Mouse (Mus musculus): Measurements from ENCODE around the gene Raver1.
"Not testable (repeated sequence)": the region's sequence is repeated elsewhere in the genome, so short reads cannot be mapped to it uniquely, and the experiment has no call there.

The Raver1 gene

GRCm38 (mm10) chr9:21105760-21106564 lies 14.2 kb upstream of the Raver1 start:
- DNase-seq = no peak

DNA sequence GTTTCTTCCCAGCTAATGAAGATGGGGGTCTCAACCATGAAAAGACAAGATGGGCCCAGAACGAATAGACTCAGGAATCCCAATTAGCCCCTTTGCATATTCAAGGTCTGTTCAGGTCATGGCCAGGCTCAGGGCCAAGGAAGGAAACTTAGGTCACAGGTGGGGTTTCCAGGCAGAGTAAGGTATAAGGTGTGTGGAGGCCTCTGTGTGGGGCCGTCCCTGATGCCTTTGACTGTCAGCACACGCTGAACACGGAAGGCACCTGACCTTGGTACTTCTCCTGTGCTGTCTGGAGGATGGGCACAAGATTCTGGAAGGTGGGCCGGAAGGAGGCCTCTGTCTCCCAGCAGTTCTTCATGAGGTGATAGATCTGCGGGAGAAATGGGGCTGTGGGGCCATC lies 13.0 kb upstream of the Raver1 start:
- no peak for DNase-seq

- no peak for DNase-seq
These were observed 10.3 kb upstream of the Raver1 start for GRCm38 (mm10) chr9:21102076-21102475.

- DNase-seq = no peak
These were observed 8.8 kb upstream of the Raver1 start for GRCm38 (mm10) chr9:21100447-21101161.

- no peak for DNase-seq
These were observed 6.0 kb upstream of the Raver1 start for GRCm38 (mm10) chr9:21097793-21098192.

- no peak for DNase-seq
These were observed 4.2 kb upstream of the Raver1 start for GRCm38 (mm10) chr9:21095958-21096357.

DNA sequence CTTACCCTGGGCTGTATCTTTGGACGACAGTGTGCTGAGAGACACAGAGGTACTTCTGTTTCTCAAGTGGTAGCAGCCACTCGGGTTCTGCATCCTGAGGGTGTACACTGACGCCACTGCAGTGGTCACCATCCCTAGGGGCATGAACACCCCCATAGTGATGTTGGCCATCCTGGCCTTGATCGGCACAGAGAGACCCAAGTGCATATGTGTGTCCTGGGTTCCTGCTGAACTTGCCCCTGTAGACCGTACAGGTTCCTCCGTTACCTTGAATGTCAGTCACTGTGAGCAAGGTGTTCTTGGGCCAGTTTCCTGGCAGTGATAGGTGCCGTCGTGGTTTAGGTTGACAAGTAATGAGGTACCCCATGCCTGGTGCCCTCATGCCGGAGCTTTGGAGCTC lies 1.6 kb upstream of the Raver1 start:
- DNase-seq = no peak

GRCm38 (mm10) chr9:21090972-21091706 lies 669 bp downstream of the Raver1 start:
- DNase-seq = no peak

DNA sequence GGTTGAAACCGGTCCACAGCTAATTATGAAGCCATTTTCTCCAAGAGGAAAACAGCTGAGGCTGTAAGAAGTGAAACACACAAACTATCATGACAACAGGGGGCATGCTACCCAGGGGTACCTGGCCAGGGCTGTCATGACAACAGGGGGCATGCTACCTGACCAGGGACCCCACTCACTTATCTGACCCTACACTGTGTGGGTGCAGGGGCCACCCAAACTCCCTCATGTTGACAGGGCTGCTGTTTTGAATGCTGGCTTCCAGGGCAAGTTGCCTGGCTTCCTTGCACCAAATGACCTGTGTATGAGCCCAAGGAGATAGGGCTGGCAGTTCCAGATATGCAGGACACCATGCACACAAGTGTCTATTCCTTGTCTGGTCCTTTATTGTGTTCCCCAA lies 1.3 kb downstream of the Raver1 start:
- no peak for DNase-seq

- no peak for DNase-seq
These were observed 8.5 kb downstream of the Raver1 start for GRCm38 (mm10) chr9:21083324-21083723.

- no peak for DNase-seq
These were observed 10.7 kb downstream of the Raver1 start for GRCm38 (mm10) chr9:21081127-21081526.

DNA sequence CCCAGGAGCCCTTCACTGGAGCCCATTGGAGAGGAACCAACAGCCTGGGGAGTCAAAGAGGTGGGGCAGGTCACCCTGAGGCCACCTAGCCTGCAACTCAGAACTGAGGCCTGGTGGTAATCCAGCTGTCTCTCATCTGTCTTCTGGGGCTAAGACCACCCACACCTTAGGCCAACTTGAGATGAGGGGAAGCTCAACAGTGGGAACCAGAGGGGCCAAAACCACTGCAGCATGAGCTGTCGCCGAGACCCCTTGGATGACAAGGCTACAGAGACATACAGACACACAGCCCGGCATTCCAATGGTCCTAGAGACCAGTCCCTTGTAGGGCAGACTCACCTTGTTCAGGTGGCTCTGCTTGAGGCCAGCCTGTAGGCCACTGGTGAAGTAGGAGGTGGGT lies 16.2 kb downstream of the Raver1 start:
- DNase-seq = no peak

GRCm38 (mm10) chr9:21074173-21074572 lies 17.6 kb downstream of the Raver1 start:
- no peak for DNase-seq

DNA sequence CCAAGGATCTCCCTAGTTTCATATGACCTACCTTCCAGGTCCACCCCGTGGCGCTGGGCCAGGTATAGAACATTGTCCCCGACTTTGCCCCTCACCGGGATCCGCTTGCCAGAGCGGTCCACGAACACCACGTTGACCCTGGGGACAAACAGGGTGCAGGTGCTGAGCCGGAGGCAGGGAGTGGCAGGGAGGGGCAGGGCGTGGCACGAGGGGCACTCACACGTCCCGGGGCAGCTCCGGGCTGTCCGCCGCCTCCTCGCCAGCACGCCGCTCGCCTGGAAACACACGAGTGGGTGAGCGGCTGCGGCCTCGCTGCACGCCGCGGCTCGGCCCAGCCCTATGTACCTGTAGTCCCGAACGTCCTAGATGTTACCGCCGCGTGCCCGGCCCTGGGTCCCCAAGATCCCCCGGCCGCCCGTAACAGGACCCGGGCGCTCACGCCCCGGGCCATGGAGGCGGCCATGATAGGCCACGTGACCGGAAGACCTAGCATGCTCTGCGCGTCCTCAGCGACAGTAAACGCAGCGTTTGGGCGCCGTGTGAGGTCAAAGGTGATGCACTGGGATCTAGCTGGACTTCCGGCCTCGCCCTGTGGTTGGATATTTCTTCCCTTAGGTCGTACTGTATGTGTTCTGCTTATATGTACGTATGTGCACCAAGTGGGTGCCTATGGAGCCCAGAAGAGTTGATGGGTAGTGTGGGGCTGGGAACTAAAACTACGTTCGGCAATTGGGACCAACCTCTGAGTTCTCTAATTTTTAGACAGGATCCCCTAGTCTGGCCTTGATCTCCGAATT lies 18.6 kb downstream of the Raver1 start, which contains the start of the genes Gm49373 and Fdx1l:
Gm49373 (minus strand) TSS at position 53 of the 797 bp plus-strand sequence.
Fdx1l (minus strand) TSS at position 571 of the 797 bp plus-strand sequence.
- peak; percentile 93 to 96 for DNase-seq

- DNase-seq = peak in 1 of 2 experiments; percentile 13
These were observed 19.2 kb downstream of the Raver1 start for GRCm38 (mm10) chr9:21072641-21073040.

- DNase-seq = no peak
These were observed 24.7 kb downstream of the Raver1 start, which contains the start of gene Zglp1 for GRCm38 (mm10) chr9:21067006-21067684. Gene Zglp1, minus strand, starts transcription at chr9:21067093.

GRCm38 (mm10) chr9:21062928-21063327 lies 28.9 kb downstream of the Raver1 start:
- DNase-seq = no peak

GRCm38 (mm10) chr9:21051578-21051977 lies 40.2 kb downstream of the Raver1 start:
- no peak for DNase-seq

GRCm38 (mm10) chr9:21045235-21045634 lies 46.6 kb downstream of the Raver1 start:
- DNase-seq = no peak

DNA sequence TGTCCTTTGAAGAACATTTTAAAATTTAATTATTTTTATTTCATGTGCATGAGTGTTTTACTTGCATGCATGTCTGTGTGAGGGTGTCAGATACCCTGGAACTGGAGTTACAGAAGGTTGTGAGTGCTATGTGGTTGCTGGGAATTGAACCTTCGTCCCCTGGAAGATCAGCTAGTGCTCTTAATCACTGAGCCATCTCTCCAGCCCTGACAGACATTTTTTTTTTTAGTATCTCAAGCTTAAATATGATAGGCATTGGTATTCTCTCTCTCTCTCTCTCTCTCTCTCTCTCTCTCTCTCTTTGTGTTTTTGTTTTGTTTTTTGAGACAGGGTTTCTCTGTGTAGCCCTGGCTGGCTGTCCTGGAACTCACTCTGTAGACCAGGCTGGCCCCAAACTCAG lies 47.0 kb downstream of the Raver1 start:
- DNase-seq = not testable (repeated sequence)

DNA sequence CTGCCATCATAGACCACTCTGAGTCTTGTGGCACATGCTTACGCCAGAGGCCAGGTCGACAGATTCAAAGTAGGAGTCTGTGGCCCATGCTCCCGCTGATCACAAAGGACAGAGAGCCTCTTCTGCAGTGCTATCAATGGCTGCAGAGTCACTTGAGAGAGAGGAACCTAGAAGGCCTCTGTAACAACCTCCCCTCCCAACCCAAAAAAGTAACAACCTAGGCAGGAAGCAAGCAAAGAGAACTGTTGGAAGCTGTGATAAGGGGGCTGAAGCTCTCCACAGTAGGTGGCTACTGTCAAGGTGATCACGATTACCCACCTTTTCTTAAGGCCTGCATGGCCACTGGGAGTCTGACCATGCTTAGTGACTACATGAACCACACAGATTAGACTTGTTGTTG lies 48.2 kb downstream of the Raver1 start:
- no peak for DNase-seq

- DNase-seq = peak; percentile 34 to 54
These were observed 50.5 kb downstream of the Raver1 start for GRCm38 (mm10) chr9:21041308-21041707.

All from kidney, postnatal 4 days (tissue).